Comparison of ENCODE assay signal across 11 mouse cellular contexts in genomic region chr13:39526469-39526868, GRCm38 (mm10).
DNase-seq lines count a peak whose midpoint lies in the region; ATAC-seq and TF ChIP-seq lines count a peak whose summit lies in the region.
"Had no signal": no experiment of that assay in that cellular context is flagged by ENCODE, and none has a peak within 500 bp of the region (broad histone marks: within the 10 kb centered on the region; RNA-seq: fewer than 3 reads in every experiment).

No protein-coding gene starts in this region.

- no peak for ATAC-seq in hindbrain, postnatal 0 days
- ATAC-seq in midbrain, embryonic 11.5 days (ENCODE audit: low FRiP score), result no peak
- no peak for ATAC-seq in midbrain, embryonic 13.5 days

- WGBS in hindbrain, postnatal 0 days, result 94% methylated on average over 1 of the region's 1 CpGs
- WGBS in hindbrain, embryonic 10.5 days, result 86% methylated on average over 1 of the region's 1 CpGs
- WGBS in midbrain, embryonic 11.5 days, result 93% methylated on average over 1 of the region's 1 CpGs
- WGBS in midbrain, embryonic 13.5 days, result 88% methylated on average over 1 of the region's 1 CpGs

- H3K27me3 ChIP-seq in hindbrain, postnatal 0 days (ENCODE audit: insufficient read depth, low read length), result 0 out of 2 replicates have a peak, but pooled peaks cover 3% of the 10 kb centered on the region
- peaks cover 86% of the 10 kb centered on the region for H3K27me3 ChIP-seq in hindbrain, embryonic 10.5 days (ENCODE audit: insufficient read depth, poor library complexity, severe bottlenecking)
- peaks cover 51% of the 10 kb centered on the region for H3K27me3 ChIP-seq in midbrain, embryonic 11.5 days (ENCODE audit: control insufficient read depth, insufficient read depth, low read length)
- peaks cover 78% of the 10 kb centered on the region for H3K27me3 ChIP-seq in midbrain, embryonic 13.5 days
- H3K27me3 ChIP-seq: limb, embryonic 12.5 days had no signal

- no peak overlapping the region for H3K4me2 ChIP-seq in hindbrain, postnatal 0 days (ENCODE audit: low read depth, low read length)
- no peak overlapping the region for H3K4me2 ChIP-seq in midbrain, embryonic 11.5 days
- no peak overlapping the region for H3K4me2 ChIP-seq in midbrain, embryonic 13.5 days (replicated peaks)
- H3K4me2 ChIP-seq: limb, embryonic 12.5 days; neural tube, embryonic 13.5 days had no signal

- DNase-seq in hindbrain, postnatal 0 days (ENCODE audit: low spot score), result no peak
- no peak for DNase-seq in hindbrain, embryonic 10.5 days (ENCODE audit: low spot score)
- DNase-seq in midbrain, embryonic 11.5 days (ENCODE audit: low spot score, missing footprints), result peak; percentile 80
- DNase-seq in adipocyte (ENCODE audit: low spot score), result peak; percentile 2
- DNase-seq in lung, postnatal 36 days, result peak; percentile 2
- no peak for DNase-seq in ovary, postnatal 14 days (ENCODE audit: low spot score)
- DNase-seq: gastrocnemius, postnatal 25 days; heart, postnatal 36 days had no signal

- TF ChIP-seq CTCF in hindbrain, postnatal 0 days (IDR thresholded peaks at IDR 0.05; ENCODE audit: low read depth), result peak; percentile 50

- no peaks in the 10 kb centered on the region for H3K36me3 ChIP-seq in hindbrain, postnatal 0 days (ENCODE audit: insufficient read depth, low read length)
- H3K36me3 ChIP-seq in hindbrain, embryonic 10.5 days, result no peaks in the 10 kb centered on the region
- no peaks in the 10 kb centered on the region for H3K36me3 ChIP-seq in midbrain, embryonic 11.5 days (ENCODE audit: control insufficient read depth, insufficient read depth, low read length)
- H3K36me3 ChIP-seq in midbrain, embryonic 13.5 days, result no peaks in the 10 kb centered on the region
- H3K36me3 ChIP-seq: limb, embryonic 12.5 days; neural tube, embryonic 13.5 days had no signal

- no peak overlapping the region for H3K27ac ChIP-seq in hindbrain, postnatal 0 days
- no peak overlapping the region for H3K27ac ChIP-seq in hindbrain, embryonic 10.5 days
- no peak overlapping the region for H3K27ac ChIP-seq in midbrain, embryonic 11.5 days (ENCODE audit: low read depth, low read length)
- no peak overlapping the region for H3K27ac ChIP-seq in midbrain, embryonic 13.5 days
- H3K27ac ChIP-seq: limb, embryonic 12.5 days; neural tube, embryonic 13.5 days had no signal

- no peaks in the 10 kb centered on the region for H3K9me3 ChIP-seq in hindbrain, postnatal 0 days (ENCODE audit: low read length)
- H3K9me3 ChIP-seq in hindbrain, embryonic 10.5 days, result no peaks in the 10 kb centered on the region
- no peaks in the 10 kb centered on the region for H3K9me3 ChIP-seq in midbrain, embryonic 11.5 days (ENCODE audit: control insufficient read depth, low read length)
- no peaks in the 10 kb centered on the region for H3K9me3 ChIP-seq in midbrain, embryonic 13.5 days
- H3K9me3 ChIP-seq: limb, embryonic 12.5 days; neural tube, embryonic 13.5 days had no signal

- no peak overlapping the region for H3K9ac ChIP-seq in hindbrain, postnatal 0 days (replicated peaks; ENCODE audit: low read length)
- H3K9ac ChIP-seq in midbrain, embryonic 11.5 days (ENCODE audit: low read length), result no peak overlapping the region
- H3K9ac ChIP-seq in midbrain, embryonic 13.5 days (replicated peaks), result no peak overlapping the region
- H3K9ac ChIP-seq: limb, embryonic 12.5 days; neural tube, embryonic 13.5 days had no signal

- H3K4me1 ChIP-seq in hindbrain, postnatal 0 days (ENCODE audit: insufficient read depth, low read length), result no peaks in the 10 kb centered on the region
- H3K4me1 ChIP-seq in hindbrain, embryonic 10.5 days (replicated peaks), result peaks cover 9% of the 10 kb centered on the region
- peaks cover 3% of the 10 kb centered on the region; the same call in 1 of the 2 replicates for H3K4me1 ChIP-seq in midbrain, embryonic 11.5 days (ENCODE audit: control insufficient read depth, insufficient read depth, low read length)
- peaks cover 18% of the 10 kb centered on the region for H3K4me1 ChIP-seq in midbrain, embryonic 13.5 days (replicated peaks)
- H3K4me1 ChIP-seq: limb, embryonic 12.5 days had no signal

- no peak overlapping the region for H3K4me3 ChIP-seq in hindbrain, postnatal 0 days (ENCODE audit: low read length)
- no peak overlapping the region for H3K4me3 ChIP-seq in hindbrain, embryonic 10.5 days
- H3K4me3 ChIP-seq in midbrain, embryonic 11.5 days (ENCODE audit: low read depth, low read length), result no peak overlapping the region
- H3K4me3 ChIP-seq in midbrain, embryonic 13.5 days (replicated peaks), result no peak overlapping the region
- H3K4me3 ChIP-seq: limb, embryonic 12.5 days; neural tube, embryonic 13.5 days had no signal

Comparison
In these comparisons a context has a peak if more than half of its experiments do, and no peak if none do; other contexts are left out.
1. DNase-seq: peak in midbrain, embryonic 11.5 days (single experiment), adipocyte (single experiment) and lung, postnatal 36 days (single experiment); none in hindbrain, postnatal 0 days (single experiment), hindbrain, embryonic 10.5 days (single experiment) and ovary, postnatal 14 days (single experiment).